Mouse (Mus musculus): ENCODE measurements around the gene Gstm7. TPM values are rescaled to one million over a fixed set of nuclear protein-coding genes. Genes with fewer than 3 reads are reported as not detected.
"Not testable (repeated sequence)": the region's sequence is repeated elsewhere in the genome, so short reads cannot be mapped to it uniquely, and the experiment has no call there.

Gene Gstm7
- polyA plus RNA-seq, 1 experiment from 2014 or later: 71.9 TPM

- WGBS: 6% methylated on average over 40 of the region's 40 CpGs
- Histone ChIP-seq H3K9me3 (replicated peaks) (no peaks in the 10 kb centered on the region), H3K9ac (peak within 1 kb of the TSS; percentile 80), H3K27me3 (no peaks in the 10 kb centered on the region), H3K4me2 (replicated peaks) (peak within 1 kb of the TSS; percentile 70), H3K27ac (peak within 1 kb of the TSS; percentile 68), H3K4me3 (peak within 1 kb of the TSS; percentile 69), H3K4me1 (peaks cover 10% of the 10 kb centered on the region), H3K36me3 (peaks cover 20% of the 10 kb centered on the region)
- peak; percentile 97 for ATAC-seq (ENCODE audit: low FRiP score)
These were observed 35.7 kb downstream of the Gstm7 start, which contains the start of gene Gstm5 for GRCm38 (mm10) chr3:107895720-107896569. Gstm5 (plus strand) TSS chr3:107895821.

DNA sequence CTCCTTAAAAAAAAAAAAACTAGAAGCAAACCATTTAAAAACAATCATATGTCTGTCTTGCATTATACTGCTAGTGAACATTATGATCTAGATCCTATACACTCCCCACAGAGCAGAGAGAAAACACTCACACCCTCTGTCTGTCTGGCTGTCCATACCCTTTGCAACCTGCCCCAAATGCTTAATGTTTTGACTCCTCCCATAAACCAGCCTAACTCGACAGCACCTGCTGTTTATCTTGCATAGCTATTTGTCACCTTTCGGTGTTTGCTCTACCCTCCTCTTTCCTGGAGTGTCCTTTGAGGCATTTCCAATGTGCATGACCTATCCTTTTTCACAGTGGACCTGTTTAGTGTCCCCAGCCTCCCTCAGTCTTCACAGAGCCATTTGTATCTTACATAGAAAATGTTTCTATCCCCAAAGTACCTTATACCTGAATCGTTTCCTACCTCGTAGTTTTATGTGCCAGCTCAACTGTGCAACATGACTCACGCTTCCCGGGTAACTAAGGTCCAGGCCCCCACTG, 36.4 kb downstream of the Gstm7 start:
- peak; percentile 49 for ATAC-seq (ENCODE audit: low FRiP score)
- H3K27me3 ChIP-seq: no peaks in the 10 kb centered on the region
- peak overlapping the region; percentile 70 for H3K4me2 ChIP-seq (replicated peaks)
- peaks cover 20% of the 10 kb centered on the region for H3K36me3 ChIP-seq
- WGBS: 8% methylated on average over 6 of the region's 6 CpGs
- H3K4me3 ChIP-seq: peak overlapping the region; percentile 69
- H3K9ac ChIP-seq: peak overlapping the region; percentile 80
- no peak overlapping the region for H3K27ac ChIP-seq
- peaks cover 10% of the 10 kb centered on the region for H3K4me1 ChIP-seq
- H3K9me3 ChIP-seq (replicated peaks): no peaks in the 10 kb centered on the region

GRCm38 (mm10) chr3:107889236-107889635, 42.4 kb downstream of the Gstm7 start:
- ATAC-seq (ENCODE audit: low FRiP score); H3K4me2 ChIP-seq (replicated peaks); H3K4me1 ChIP-seq; H3K9ac ChIP-seq; H3K27ac ChIP-seq; H3K36me3 ChIP-seq; H3K4me3 ChIP-seq; H3K27me3 ChIP-seq; H3K9me3 ChIP-seq (replicated peaks): not testable (repeated sequence)
- WGBS: 95% methylated on average over 2 of the region's 2 CpGs

- Histone ChIP-seq H3K4me2 (replicated peaks) (no peak overlapping the region), H3K4me3 (no peak overlapping the region), H3K27me3 (no peaks in the 10 kb centered on the region), H3K9ac (no peak overlapping the region), H3K4me1 (no peaks in the 10 kb centered on the region), H3K27ac (no peak overlapping the region), H3K9me3 (replicated peaks) (no peaks in the 10 kb centered on the region), H3K36me3 (0 out of 2 replicates have a peak, but pooled peaks cover 3% of the 10 kb centered on the region)
- ATAC-seq (ENCODE audit: low FRiP score): peak; percentile 58; the same call in 1 of the 2 replicates
- WGBS: 83% methylated on average over 9 of the region's 9 CpGs
These were observed 43.7 kb downstream of the Gstm7 start for GRCm38 (mm10) chr3:107887674-107888495.

DNA sequence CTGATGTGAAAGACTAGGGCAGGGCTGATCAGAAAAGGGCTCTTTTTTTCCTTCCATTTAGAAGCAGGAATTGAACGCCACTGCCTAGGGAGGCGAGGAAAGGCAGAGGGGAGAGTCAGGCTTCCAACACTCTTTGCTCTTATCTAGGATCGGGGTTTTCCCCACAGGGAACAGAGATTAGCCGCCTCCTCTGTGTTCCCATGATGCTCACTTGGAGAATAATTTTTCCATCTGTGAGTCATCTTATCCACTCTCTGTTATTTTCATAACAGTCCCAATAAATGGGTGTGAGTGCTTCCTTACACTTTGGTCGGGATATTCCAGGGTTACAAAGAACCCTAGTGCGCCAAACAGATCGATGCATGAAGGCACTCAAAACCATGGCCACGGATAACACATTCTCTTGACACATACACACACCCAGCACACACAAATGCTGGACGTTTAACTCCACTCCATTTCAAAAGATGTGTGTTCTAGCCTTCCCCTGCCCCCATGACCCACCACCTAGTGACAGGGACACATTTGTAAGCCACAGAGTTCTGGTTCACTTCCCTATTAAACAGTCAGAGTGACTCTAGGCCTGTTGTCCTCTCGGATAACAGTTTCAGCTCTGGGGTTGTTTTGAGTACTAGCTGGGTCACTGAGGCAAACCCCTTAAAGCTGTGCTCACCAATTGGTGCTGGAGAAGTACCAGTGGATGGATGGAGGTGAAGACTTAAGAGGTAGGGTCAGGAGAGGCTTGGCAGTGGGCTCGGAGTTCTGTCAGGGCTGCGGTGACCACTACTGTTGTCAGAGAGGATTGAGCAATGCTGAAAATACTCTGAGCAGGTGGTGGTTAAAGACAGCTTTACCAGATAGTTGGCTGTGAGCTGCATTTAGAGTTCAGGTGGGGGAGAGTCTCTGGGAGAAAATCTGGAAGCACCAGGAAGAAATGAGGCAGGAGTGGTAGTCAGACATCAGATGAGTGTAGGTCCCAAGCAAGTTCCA, 53.6 kb downstream of the Gstm7 start:
- Histone ChIP-seq H3K9me3 (replicated peaks) (no peaks in the 10 kb centered on the region), H3K36me3 (no peaks in the 10 kb centered on the region), H3K4me3 (no peak overlapping the region), H3K4me2 (replicated peaks) (no peak overlapping the region), H3K27ac (no peak overlapping the region), H3K27me3 (no peaks in the 10 kb centered on the region; the same call in 1 of the 2 replicates), H3K9ac (no peak overlapping the region), H3K4me1 (no peaks in the 10 kb centered on the region)
- WGBS: 82% methylated on average over 12 of the region's 12 CpGs
- no peak for ATAC-seq (ENCODE audit: low FRiP score)

DNA sequence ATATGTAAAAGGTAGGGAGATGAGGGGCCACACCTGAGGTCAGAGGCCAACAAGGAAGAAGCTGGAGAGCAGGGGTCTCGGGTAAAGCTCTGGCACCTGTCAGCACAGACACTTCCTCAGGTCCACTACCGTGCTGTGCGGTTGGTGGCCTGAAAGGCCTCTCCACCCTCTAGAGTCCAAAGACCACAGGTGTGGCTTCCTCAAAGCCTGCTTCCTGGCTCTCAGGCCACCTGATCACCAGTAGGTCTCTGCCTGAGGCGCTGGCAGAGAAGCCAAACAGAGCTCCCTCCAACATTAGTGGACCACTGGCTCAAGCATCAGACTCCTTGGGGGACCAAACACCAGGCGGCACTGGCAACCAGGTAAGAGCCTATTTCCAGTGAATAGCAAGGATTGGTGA, 54.6 kb downstream of the Gstm7 start, which contains the start of gene Eps8l3:
TSS of gene Eps8l3 (plus strand) at position 225 of the 400 bp plus-strand sequence.
- Histone ChIP-seq H3K4me2 (replicated peaks) (no peak within 1 kb of the TSS), H3K36me3 (no peaks in the 10 kb centered on the region), H3K27me3 (no peaks in the 10 kb centered on the region), H3K4me3 (no peak within 1 kb of the TSS), H3K9ac (no peak within 1 kb of the TSS), H3K4me1 (no peaks in the 10 kb centered on the region), H3K27ac (no peak within 1 kb of the TSS), H3K9me3 (replicated peaks) (no peaks in the 10 kb centered on the region)
- no peak for ATAC-seq (ENCODE audit: low FRiP score)
- whole genome bisulfite sequencing: 81% methylated on average over 5 of the region's 5 CpGs

Other genes starting within 250 kb of the Gstm7 start
- 133 TPM in 2 replicates for gene Ahcyl1, start 235.3 kb downstream of the Gstm7 start, polyA plus RNA-seq (2016; fragmentation: Nextera tagmentation; extraction: Ambion mirVana)
- 8.8 and 9.2 TPM in 2 replicates for gene Csf1, start 171.3 kb downstream of the Gstm7 start, polyA plus RNA-seq (2016; fragmentation: Nextera tagmentation; extraction: Ambion mirVana)
- not detected in 2 replicates for gene Eps8l3, start 54.6 kb downstream of the Gstm7 start, polyA plus RNA-seq (2016; fragmentation: Nextera tagmentation; extraction: Ambion mirVana)
- gene Gstm5, start 36.0 kb downstream of the Gstm7 start, polyA plus RNA-seq (2016; fragmentation: Nextera tagmentation; extraction: Ambion mirVana): 203 and 230 TPM in 2 replicates
- 6.2 and 7.9 TPM in 2 replicates for gene Gstm6, start 11.9 kb upstream of the Gstm7 start, polyA plus RNA-seq (2016; fragmentation: Nextera tagmentation; extraction: Ambion mirVana)
- gene Gstm3, start 37.5 kb upstream of the Gstm7 start, polyA plus RNA-seq (2016; fragmentation: Nextera tagmentation; extraction: Ambion mirVana): not detected in 2 replicates
- 23.3 and 23.4 TPM in 2 replicates for gene Gstm2, start 54.6 kb upstream of the Gstm7 start, polyA plus RNA-seq (2016; fragmentation: Nextera tagmentation; extraction: Ambion mirVana)
- gene Gstm1, start 86.2 kb upstream of the Gstm7 start, polyA plus RNA-seq (2016; fragmentation: Nextera tagmentation; extraction: Ambion mirVana): 24.1 and 26.8 TPM in 2 replicates
- 12.1 and 12.5 TPM in 2 replicates for gene Gstm4, start 113.1 kb upstream of the Gstm7 start, polyA plus RNA-seq (2016; fragmentation: Nextera tagmentation; extraction: Ambion mirVana)
- 46.5 and 50.2 TPM in 2 replicates for gene Ampd2, start 154.8 kb upstream of the Gstm7 start, polyA plus RNA-seq (2016; fragmentation: Nextera tagmentation; extraction: Ambion mirVana)
- gene Gnat2, start 161.0 kb upstream of the Gstm7 start, polyA plus RNA-seq (2016; fragmentation: Nextera tagmentation; extraction: Ambion mirVana): 0.33 and 0.37 TPM in 2 replicates
- 193 and 201 TPM in 2 replicates for gene Gnai3, start 214.3 kb upstream of the Gstm7 start, polyA plus RNA-seq (2016; fragmentation: Nextera tagmentation; extraction: Ambion mirVana)
- 0.72 and 1.2 TPM in 2 replicates for gene Gpr61, start 223.1 kb upstream of the Gstm7 start, polyA plus RNA-seq (2016; fragmentation: Nextera tagmentation; extraction: Ambion mirVana)

Measured in hindbrain, embryonic 12.5 days (tissue).